Comparison of ENCODE assay signal across 10 mouse cellular contexts in the genomic region with DNA sequence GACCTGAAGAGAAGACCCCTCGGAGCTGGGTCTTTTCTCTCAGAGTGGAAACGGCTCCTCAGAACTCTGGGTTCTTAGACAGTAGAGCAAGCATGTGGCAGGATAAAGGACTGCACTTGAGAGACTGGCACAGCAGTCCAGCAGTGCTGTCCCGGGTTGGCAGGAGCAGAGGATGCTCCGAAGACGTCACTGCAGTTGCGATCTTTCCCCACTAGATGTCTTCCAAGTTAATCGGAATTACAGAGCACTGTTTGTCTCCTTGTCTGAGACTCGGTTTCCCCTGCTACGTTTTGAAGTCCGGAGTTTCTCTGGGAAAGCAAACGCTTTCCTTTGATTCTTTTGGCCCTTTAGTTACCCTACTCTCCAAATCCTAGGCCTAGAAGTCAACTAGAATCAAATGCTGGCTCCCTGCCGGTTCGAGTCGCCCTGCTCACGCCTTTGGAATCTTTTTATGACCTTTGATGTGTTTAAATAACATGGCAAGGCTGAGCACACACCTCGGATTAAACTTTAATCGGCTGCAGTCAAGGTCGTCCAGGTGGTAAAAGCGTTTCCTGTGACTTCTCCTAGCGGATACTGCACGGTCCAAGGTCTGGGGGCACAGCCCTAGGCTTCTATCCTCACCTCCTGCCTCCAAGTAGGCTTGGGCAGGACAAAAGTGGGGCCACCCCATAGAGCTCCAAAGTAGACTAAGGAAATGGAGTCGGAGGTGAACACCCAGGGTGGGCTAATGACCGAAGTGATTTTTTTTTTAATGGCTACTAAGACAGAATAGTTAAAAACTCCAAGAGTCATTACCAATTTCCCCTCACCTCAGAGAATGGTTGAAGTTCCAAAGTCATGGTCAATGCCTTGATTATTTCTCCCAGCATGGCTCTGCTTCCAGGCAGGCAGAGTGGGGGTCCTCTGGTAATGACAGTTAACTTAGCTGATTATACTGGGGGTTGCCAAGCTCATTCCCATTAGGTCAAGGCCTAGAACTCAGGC. TPM values are rescaled to one million over a fixed set of nuclear protein-coding genes. Genes with fewer than 3 reads are reported as not detected.
DNase-seq lines count a peak whose midpoint lies in the region; ATAC-seq and TF ChIP-seq lines count a peak whose summit lies in the region.
"Had no signal": no experiment of that assay in that cellular context is flagged by ENCODE, and none has a peak within 500 bp of the region (broad histone marks: within the 10 kb centered on the region; RNA-seq: fewer than 3 reads in every experiment).

No protein-coding gene starts in this region.

- H3K4me2 ChIP-seq in limb, embryonic 13.5 days (replicated peaks) = peak overlapping the region; percentile 45
- H3K4me2 ChIP-seq: embryonic facial prominence, embryonic 13.5 days; liver, embryonic 15.5 days had no signal

- H3K27ac ChIP-seq in spleen, adult 2 months (ENCODE audit: insufficient read depth, low read length) = no peak overlapping the region
- H3K27ac ChIP-seq in kidney, adult 2 months (ENCODE audit: insufficient read depth, low read depth, low read length) = no peak overlapping the region
- H3K27ac ChIP-seq in limb, embryonic 13.5 days = no peak overlapping the region
- H3K27ac ChIP-seq in olfactory bulb, adult 2 months (ENCODE audit: insufficient read depth, low read depth, low read length) = no peak overlapping the region
- H3K27ac ChIP-seq: embryonic facial prominence, embryonic 13.5 days; liver, embryonic 15.5 days had no signal

- 25% methylated on average over 23 of the region's 23 CpGs for WGBS in spleen, adult 2 months
- 13% methylated on average over 23 of the region's 23 CpGs for WGBS in kidney, adult 2 months
- 4% methylated on average over 23 of the region's 23 CpGs for WGBS in limb, embryonic 13.5 days
- WGBS in olfactory bulb, adult 2 months = 11% methylated on average over 23 of the region's 23 CpGs

- peaks cover 40% of the 10 kb centered on the region for H3K27me3 ChIP-seq in spleen, adult 2 months (ENCODE audit: control insufficient read depth, insufficient read depth, low read length)
- H3K27me3 ChIP-seq in kidney, adult 2 months (replicated peaks; ENCODE audit: control insufficient read depth, insufficient read depth, low read length) = peaks cover 9% of the 10 kb centered on the region; the same call in 1 of the 2 replicates
- H3K27me3 ChIP-seq in limb, embryonic 13.5 days = peaks cover 78% of the 10 kb centered on the region

- H3K36me3 ChIP-seq in spleen, adult 2 months (ENCODE audit: control insufficient read depth, insufficient read depth, low read length) = no peaks in the 10 kb centered on the region
- no peaks in the 10 kb centered on the region for H3K36me3 ChIP-seq in kidney, adult 2 months (ENCODE audit: control insufficient read depth, insufficient read depth, low read length)
- no peaks in the 10 kb centered on the region for H3K36me3 ChIP-seq in limb, embryonic 13.5 days
- H3K36me3 ChIP-seq: embryonic facial prominence, embryonic 13.5 days; liver, embryonic 15.5 days had no signal

- 0 out of 2 replicates have a peak, but pooled peaks have one; percentile 26 for TF ChIP-seq CTCF in spleen, adult 2 months (IDR thresholded peaks at IDR 0.05; ENCODE audit: extremely low read depth, insufficient read depth, insufficient read length, insufficient replicate concordance)
- TF ChIP-seq CTCF in kidney, adult 2 months (conservative IDR thresholded peaks at IDR 0.05; ENCODE audit: insufficient read depth, insufficient read length, low read depth, low read length) = peak; percentile 68
- peak; percentile 56 for TF ChIP-seq CTCF in olfactory bulb, adult 2 months (IDR thresholded peaks at IDR 0.05; ENCODE audit: insufficient read depth, low read depth, low read length)

- no peaks in the 10 kb centered on the region for H3K9me3 ChIP-seq in limb, embryonic 13.5 days
- H3K9me3 ChIP-seq: embryonic facial prominence, embryonic 13.5 days; liver, embryonic 15.5 days had no signal

- no peak for TF ChIP-seq POLR2A in spleen, adult 2 months (IDR thresholded peaks at IDR 0.05; ENCODE audit: low read depth, low read length)
- no peak for TF ChIP-seq POLR2A in kidney, adult 2 months (IDR thresholded peaks at IDR 0.05; ENCODE audit: low read depth, low read length)
- TF ChIP-seq POLR2A in olfactory bulb, adult 2 months (IDR thresholded peaks at IDR 0.05; ENCODE audit: insufficient read depth, low read depth, low read length) = no peak

- peak; percentile 10; the same call in 1 of the 2 replicates for ATAC-seq in limb, embryonic 13.5 days (ENCODE audit: low FRiP score, low read depth)

- DNase-seq in spleen, adult 2 months (ENCODE audit: low read depth in 1 of 2, low spot score in 2 of 2) = peak in 1 of 2 experiments; percentile 32
- no peak for DNase-seq in spleen, adult 12 weeks (ENCODE audit: low spot score)
- DNase-seq in adrenal gland, postnatal 25 days = peak; percentile 59
- peak; percentile 61 for DNase-seq in forelimb bud, embryonic 11.5 days (ENCODE audit: low read depth, low spot score)
- DNase-seq in kidney, adult 2 months = peak; percentile 79
- no peak for DNase-seq in c-Kit-positive CD71-positive TER-119-positive erythroid progenitor cells, embryonic 14.5 days (ENCODE audit: low spot score)

- H3K9ac ChIP-seq in limb, embryonic 13.5 days = no peak overlapping the region
- H3K9ac ChIP-seq: embryonic facial prominence, embryonic 13.5 days; liver, embryonic 15.5 days had no signal

- no peaks in the 10 kb centered on the region for H3K4me1 ChIP-seq in spleen, adult 2 months (ENCODE audit: control insufficient read depth, insufficient read depth, insufficient read length)
- no peaks in the 10 kb centered on the region for H3K4me1 ChIP-seq in kidney, adult 2 months (ENCODE audit: control insufficient read depth, insufficient read depth, low read length)
- peaks cover 67% of the 10 kb centered on the region for H3K4me1 ChIP-seq in limb, embryonic 13.5 days
- no peaks in the 10 kb centered on the region for H3K4me1 ChIP-seq in olfactory bulb, adult 2 months (ENCODE audit: control insufficient read depth, insufficient read depth, low read length)
- H3K4me1 ChIP-seq: liver, embryonic 15.5 days had no signal

- H3K4me3 ChIP-seq in spleen, adult 2 months (ENCODE audit: extremely low read depth, insufficient read depth, insufficient read length) = no peak overlapping the region
- no peak overlapping the region for H3K4me3 ChIP-seq in kidney, adult 2 months (ENCODE audit: insufficient read depth, low read depth, low read length)
- no peak overlapping the region for H3K4me3 ChIP-seq in limb, embryonic 13.5 days
- H3K4me3 ChIP-seq in olfactory bulb, adult 2 months (ENCODE audit: insufficient read depth, low read depth, low read length) = no peak overlapping the region
- H3K4me3 ChIP-seq: embryonic facial prominence, embryonic 13.5 days; liver, embryonic 15.5 days had no signal

RNA-seq across cellular contexts. Expression of a gene that starts 10.1 kb away (rescaled TPM):
- polyA plus RNA-seq in spleen, adult 2 months (2012; rRNA removed) = not detected in 2 replicates
- not detected in 2 replicates for total RNA-seq in adrenal gland, postnatal 25 days (2021)
- polyA plus RNA-seq in kidney, adult 2 months (2012; rRNA removed) = not detected in 2 replicates
- polyA plus RNA-seq in limb, embryonic 13.5 days (2015; fragmentation: Nextera tagmentation; extraction: Ambion mirVana) = 24.5 and 27.7 TPM in 2 replicates
- not detected in 2 replicates for polyA plus RNA-seq in olfactory bulb, adult 2 months (2012; ENCODE audit: insufficient read depth, insufficient read length, low replicate concordance, missing spikeins)
- polyA plus RNA-seq: embryonic facial prominence, embryonic 13.5 days; liver, embryonic 15.5 days had no signal

RNA-seq across cellular contexts. Expression of a gene that starts 25.2 kb away (rescaled TPM):
- not detected in 2 replicates for polyA plus RNA-seq in spleen, adult 2 months (2012; rRNA removed)
- total RNA-seq in adrenal gland, postnatal 25 days (2021) = not detected in 2 replicates
- 3.7 TPM in 2 replicates for polyA plus RNA-seq in kidney, adult 2 months (2012; rRNA removed)
- polyA plus RNA-seq in limb, embryonic 13.5 days (2015; fragmentation: Nextera tagmentation; extraction: Ambion mirVana) = 44.5 and 55.0 TPM in 2 replicates
- not detected in 2 replicates for polyA plus RNA-seq in olfactory bulb, adult 2 months (2012; ENCODE audit: insufficient read depth, insufficient read length, low replicate concordance, missing spikeins)
- polyA plus RNA-seq: embryonic facial prominence, embryonic 13.5 days; liver, embryonic 15.5 days had no signal

RNA-seq across cellular contexts. Expression of a gene that starts 30.1 kb away (rescaled TPM):
- not detected in 2 replicates for polyA plus RNA-seq in spleen, adult 2 months (2012; rRNA removed)
- 0.62 TPM in 1 of 2 replicates, not detected in the other for total RNA-seq in adrenal gland, postnatal 25 days (2021)
- 34.0 and 34.4 TPM in 2 replicates for polyA plus RNA-seq in kidney, adult 2 months (2012; rRNA removed)
- polyA plus RNA-seq in limb, embryonic 13.5 days (2015; fragmentation: Nextera tagmentation; extraction: Ambion mirVana) = 191 and 207 TPM in 2 replicates
- not detected in 2 replicates for polyA plus RNA-seq in olfactory bulb, adult 2 months (2012; ENCODE audit: insufficient read depth, insufficient read length, low replicate concordance, missing spikeins)

RNA-seq across cellular contexts. Expression of a gene that starts 39.9 kb away (rescaled TPM):
- polyA plus RNA-seq in spleen, adult 2 months (2012; rRNA removed) = 0.18 and 0.31 TPM in 2 replicates
- total RNA-seq in adrenal gland, postnatal 25 days (2021) = 0.61 and 1.5 TPM in 2 replicates
- polyA plus RNA-seq in kidney, adult 2 months (2012; rRNA removed) = 36.0 and 63.1 TPM in 2 replicates
- polyA plus RNA-seq in limb, embryonic 13.5 days (2015; fragmentation: Nextera tagmentation; extraction: Ambion mirVana) = 58.3 and 63.5 TPM in 2 replicates
- not detected in 2 replicates for polyA plus RNA-seq in olfactory bulb, adult 2 months (2012; ENCODE audit: insufficient read depth, insufficient read length, low replicate concordance, missing spikeins)
- polyA plus RNA-seq: embryonic facial prominence, embryonic 13.5 days had no signal

RNA-seq across cellular contexts. Expression of a gene that starts 42.5 kb away (rescaled TPM):
- polyA plus RNA-seq in spleen, adult 2 months (2012; rRNA removed) = not detected in 2 replicates
- total RNA-seq in adrenal gland, postnatal 25 days (2021) = not detected in 2 replicates
- not detected in 2 replicates for polyA plus RNA-seq in kidney, adult 2 months (2012; rRNA removed)
- polyA plus RNA-seq in limb, embryonic 13.5 days (2015; fragmentation: Nextera tagmentation; extraction: Ambion mirVana) = 0.89 and 1.4 TPM in 2 replicates
- polyA plus RNA-seq in olfactory bulb, adult 2 months (2012; ENCODE audit: insufficient read depth, insufficient read length, low replicate concordance, missing spikeins) = not detected in 2 replicates
- polyA plus RNA-seq: embryonic facial prominence, embryonic 13.5 days; liver, embryonic 15.5 days had no signal

Comparison
In these comparisons a context has a peak if more than half of its experiments do, and no peak if none do; other contexts are left out.
1. DNase-seq: peak in adrenal gland, postnatal 25 days (single experiment), forelimb bud, embryonic 11.5 days (single experiment) and kidney, adult 2 months (single experiment); none in spleen, adult 12 weeks (single experiment) and c-Kit-positive CD71-positive TER-119-positive erythroid progenitor cells, embryonic 14.5 days (single experiment).
2. RNA of a gene that starts 10.1 kb away (polyA plus RNA-seq): 24.5 to 27.7 TPM in limb, embryonic 13.5 days; not detected in kidney, adult 2 months, not detected in spleen, adult 2 months and not detected in olfactory bulb, adult 2 months; every median in the first group is over 10 times any median in the second.
3. RNA of a gene that starts 30.1 kb away (polyA plus RNA-seq): 191 to 207 TPM in limb, embryonic 13.5 days and 34.0 to 34.4 TPM in kidney, adult 2 months; not detected in spleen, adult 2 months and not detected in olfactory bulb, adult 2 months; every median in the first group is over 10 times any median in the second.
4. Peak in every context shown above with its lines, with median percentiles within 50 percentile points of each other: CTCF ChIP-seq.